Mouse (Mus musculus): Measurements from ENCODE around the gene Tigd4.

DNA sequence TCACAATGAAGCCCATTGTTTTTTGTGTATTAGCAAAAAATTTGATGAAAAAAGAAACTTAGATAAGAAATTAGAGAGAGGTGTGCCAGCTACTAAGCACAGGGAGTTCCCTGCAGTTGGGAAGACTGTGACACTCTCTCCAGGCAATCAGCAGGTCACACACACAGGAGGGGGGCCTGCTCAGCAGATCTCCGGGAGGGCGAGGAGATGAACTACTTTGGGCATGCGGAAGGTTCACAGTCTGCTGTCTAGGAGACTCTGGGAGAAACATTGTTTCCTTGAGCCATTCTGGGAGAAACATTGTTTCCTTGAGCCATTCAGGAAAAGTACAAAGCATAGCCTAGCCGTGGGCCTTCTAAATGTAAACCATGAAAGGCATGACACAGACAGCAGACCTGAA lies 49.6 kb downstream of the Tigd4 start:
- no peak for TF ChIP-seq CTCF (IDR thresholded peaks at IDR 0.05; ENCODE audit: low read depth, low read length)
- no peak for TF ChIP-seq POLR2A (IDR thresholded peaks at IDR 0.05; ENCODE audit: borderline replicate concordance, low read depth, low read length)
